Mouse (Mus musculus) thymus, postnatal 36 days (tissue): ENCODE data around the gene Gm3618.
A peak's percentile ranks its signal among the peaks of the same experiment; 100 is the strongest.
"Not testable (repeated sequence)": the region's sequence is repeated elsewhere in the genome, so short reads cannot be mapped to it uniquely, and the experiment has no call there.

ENCODE experiments used
- DNase-seq, 2 experiments: peaks; one replicate each; pipeline ENCODE4 v3.0.0; 2022; ENCODE audit warnings: mixed read lengths in 2 of 2

Gm3618 gene

GRCm38 (mm10) chr14:6343578-6343977, at the start of gene Gm3618:
Gm3618 (minus strand) TSS chr14:6343678.
- not testable (repeated sequence) for DNase-seq

GRCm38 (mm10) chr14:6390219-6390618, 46.7 kb upstream of the Gm3618 start, which contains the start of gene Gm16440:
Gm16440 (minus strand) TSS chr14:6390319.
- not testable (repeated sequence) for DNase-seq

DNA sequence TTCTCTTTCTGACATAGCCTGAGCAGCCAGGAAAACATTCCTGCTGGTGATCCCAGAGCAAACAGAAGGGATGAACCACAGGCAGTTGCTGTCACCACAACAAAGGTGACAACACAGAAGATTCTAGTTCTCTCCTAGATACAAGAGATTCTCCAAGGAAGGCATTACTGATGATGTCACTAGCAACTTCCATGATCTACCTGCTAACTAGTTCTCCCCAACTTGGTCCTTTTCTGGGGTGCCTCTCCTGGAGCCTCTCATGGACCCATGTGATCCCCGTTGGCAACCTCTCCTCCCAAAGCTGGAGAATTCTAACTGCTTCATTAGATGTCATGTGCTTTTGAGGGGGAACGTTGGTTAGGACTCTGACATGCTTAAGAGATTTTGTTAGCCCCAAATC, 38.7 kb downstream of the Gm3618 start, which contains the start of gene Gm21103:
Gene Gm21103, minus strand, starts transcription at position 101 of the 400 bp plus-strand sequence.
- DNase-seq: not testable (repeated sequence)

- peak; percentile 16 to 18 for DNase-seq
These were observed 56.4 kb downstream of the Gm3618 start, which contains the start of gene Gm3411 for GRCm38 (mm10) chr14:6286931-6287715. Gm3411 (minus strand) TSS chr14:6287250.
